Mouse (Mus musculus) embryo, embryonic 10 days (tissue): ENCODE results near the gene Npc1l1.
"Not testable (repeated sequence)": the region's sequence is repeated elsewhere in the genome, so short reads cannot be mapped to it uniquely, and the experiment has no call there.

Experiments
- DNase-seq: peaks from one replicate; pipeline ENCODE4 v3.0.0-alpha.2; 2015; ENCODE audit warnings: low spot score

The Npc1l1 gene

DNA sequence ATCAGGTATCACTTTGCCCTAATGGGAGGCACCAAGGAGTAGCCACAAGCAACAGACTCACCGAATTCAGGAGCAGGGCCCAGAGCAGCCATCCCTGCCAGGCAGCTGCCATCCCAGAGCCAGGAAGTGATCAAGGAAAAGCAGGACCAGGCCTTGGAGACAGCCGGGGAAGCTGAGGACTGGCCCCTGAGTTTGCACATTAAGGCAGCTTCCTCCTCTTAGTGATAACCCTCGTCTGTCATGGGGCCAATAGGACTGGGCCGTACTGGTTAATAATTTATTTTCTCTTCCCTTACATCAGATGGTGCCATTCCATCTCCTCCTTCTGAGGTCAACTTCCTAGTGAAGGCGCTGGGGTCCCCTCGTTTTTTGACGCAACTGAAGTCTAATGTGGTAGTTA is at the start of gene Npc1l1:
Gene Npc1l1 (minus strand): TSS at position 132 of the 400 bp plus-strand sequence.
- no peak for DNase-seq

DNA sequence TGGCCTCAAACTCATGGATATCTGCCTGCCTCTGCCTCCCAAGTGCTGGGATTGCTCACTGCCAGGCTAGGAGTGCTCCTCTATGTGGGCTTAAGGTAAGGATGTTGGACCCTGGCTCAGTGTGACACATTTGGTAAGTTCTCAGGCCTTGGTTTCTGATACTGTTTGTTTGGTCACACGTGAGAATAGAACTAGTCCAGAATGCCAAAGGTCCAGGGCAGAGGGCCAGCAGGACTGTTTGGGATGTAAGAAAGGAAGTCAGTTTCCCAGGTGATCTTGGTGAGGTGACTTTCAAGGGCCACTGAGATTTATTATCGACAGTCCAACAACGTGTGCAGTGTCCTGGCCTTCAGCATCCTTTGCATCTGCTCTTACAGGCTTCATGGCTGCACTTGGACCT is 46.5 kb upstream of the Npc1l1 start:
- no peak for DNase-seq

DNA sequence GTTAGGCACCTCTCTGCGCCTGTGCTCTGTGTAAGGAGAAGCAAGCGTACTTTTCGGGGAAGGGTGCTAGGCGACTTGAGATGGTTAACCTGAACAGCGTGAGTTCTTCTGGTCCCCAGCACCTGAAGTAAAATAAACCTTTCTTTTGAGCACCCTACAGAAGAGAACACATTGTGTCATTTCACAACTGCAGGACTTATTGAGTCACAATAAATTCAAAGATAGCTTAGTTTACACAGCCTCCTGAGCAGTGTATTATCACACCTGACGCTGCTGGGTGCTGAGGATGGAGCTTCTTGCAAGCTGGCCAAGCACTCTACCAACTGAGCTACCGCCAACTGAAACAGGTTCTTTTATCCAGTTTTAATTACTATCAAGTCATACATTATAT is 45.1 kb upstream of the Npc1l1 start:
- no peak for DNase-seq

DNA sequence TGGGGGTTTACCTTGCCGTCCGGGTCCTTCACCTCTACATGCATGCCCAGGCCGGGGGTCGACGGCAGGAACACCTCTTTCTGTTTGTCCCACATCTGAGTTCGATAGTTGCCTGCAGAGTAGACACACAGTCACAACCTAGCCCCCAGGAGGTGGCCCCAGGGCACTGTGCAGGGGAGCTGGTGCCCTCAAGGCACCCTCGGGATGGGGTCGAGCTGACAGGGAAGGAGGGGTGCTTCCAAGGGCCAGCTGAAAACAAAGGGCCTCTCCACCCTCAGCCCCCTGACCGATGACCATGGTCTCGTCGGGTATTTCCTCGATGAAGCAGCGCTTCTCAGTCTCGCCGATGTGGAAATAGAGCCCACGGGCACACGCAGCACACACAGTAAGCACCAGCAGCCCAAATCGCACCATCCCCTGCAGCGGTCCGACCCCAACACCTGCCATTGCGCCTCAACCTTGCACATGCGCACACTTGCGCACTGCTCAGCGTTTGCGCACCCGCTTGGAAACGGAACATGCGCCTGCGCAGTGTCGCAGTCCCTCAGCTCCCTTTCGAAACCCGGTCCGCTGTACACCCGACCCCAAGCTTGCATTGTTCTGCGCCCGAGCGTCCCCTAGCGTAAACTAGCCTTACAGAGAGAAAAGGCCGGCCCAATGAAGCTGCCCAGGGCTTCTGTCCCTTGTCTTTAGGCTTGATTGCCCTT is 44.6 kb upstream of the Npc1l1 start, which contains the start of gene Tmed4:
Gene Tmed4 (minus strand): TSS at position 484 of the 707 bp plus-strand sequence.
- DNase-seq: peak; percentile 100

DNA sequence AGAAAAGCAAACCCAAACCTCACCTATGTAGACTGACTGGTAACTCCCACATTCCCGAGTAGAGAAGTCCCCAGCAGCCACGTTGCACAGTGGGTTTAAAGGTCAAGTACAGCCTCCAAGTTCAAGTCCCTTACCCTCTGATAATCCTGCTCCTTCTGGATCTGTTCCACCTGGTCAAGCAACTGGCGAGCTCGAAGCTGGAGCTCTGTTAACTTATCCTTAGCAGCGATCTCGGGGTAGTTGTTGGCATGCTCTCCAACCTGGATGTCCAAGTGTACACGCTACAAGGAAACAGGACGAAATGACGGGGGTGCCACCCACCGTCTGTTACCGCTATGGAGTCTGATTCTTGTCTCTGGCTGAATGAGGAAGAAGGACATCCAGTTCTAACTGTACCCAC is 43.7 kb upstream of the Npc1l1 start:
- DNase-seq: no peak

DNA sequence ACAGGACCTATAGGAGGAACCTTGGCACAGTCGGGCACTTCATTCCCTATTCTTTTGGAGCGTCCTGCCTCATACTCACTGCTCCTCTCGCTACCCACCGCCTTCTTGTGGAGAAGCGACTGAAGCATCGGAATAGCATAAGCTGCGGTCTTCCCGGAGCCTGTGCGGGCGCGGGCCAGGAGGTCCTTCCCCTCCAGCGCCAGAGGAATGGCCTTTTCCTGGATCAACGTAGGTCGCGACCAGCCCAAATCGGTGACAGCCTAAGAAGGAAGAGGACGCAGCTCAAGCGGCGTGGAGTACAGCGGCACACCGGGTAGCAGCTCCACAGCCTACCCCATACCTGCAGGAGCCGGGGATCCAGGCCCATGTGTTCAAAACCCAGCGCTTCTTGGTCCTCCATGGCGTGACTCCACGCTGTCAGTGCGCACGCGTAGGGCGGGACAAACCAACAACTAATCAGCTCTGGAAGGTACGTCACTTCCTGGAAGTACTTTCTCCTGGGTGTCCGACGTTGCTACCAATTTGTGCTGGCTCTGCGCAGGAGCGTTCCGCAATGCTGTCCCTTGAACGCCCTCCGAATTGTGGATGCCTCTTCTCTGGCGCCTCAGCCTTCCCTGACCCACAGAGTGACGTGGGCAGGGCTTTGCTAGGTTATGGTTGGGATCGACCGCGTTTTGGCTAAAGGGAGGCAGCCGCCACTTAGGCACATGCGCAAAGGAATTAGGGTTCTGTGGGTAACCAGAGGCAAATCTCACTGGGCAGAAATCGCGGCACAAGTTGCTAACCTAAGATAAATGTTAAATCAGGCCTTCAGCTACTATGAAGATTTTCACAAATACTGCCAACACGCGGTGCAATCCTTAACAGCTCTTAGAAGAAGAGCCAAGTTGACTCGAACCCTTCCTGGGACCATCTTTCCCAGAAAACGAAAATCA is 37.6 kb upstream of the Npc1l1 start, which contains the start of gene Ddx56:
Gene Ddx56 (minus strand): TSS at position 453 of the 935 bp plus-strand sequence.
- peak; percentile 98 for DNase-seq

DNA sequence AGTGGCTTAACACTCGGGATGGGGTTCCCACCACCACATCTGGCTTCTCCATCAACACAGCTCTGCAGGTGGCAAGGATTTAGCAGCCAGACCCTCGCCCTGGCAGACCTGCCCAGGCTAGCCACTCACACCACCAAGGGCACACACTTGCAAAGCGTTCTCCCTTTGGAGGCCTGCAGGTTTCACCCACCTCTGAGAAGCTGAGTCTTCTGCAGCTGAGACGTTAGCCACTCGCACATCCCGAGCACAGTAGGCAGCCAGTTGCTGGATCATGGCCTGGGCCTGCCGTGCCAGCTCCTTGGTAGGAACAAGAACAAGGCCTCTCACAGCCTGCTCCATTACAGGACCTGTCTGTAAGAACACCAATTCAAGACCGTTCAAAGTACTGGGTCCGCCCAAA is 36.7 kb upstream of the Npc1l1 start:
- no peak for DNase-seq

DNA sequence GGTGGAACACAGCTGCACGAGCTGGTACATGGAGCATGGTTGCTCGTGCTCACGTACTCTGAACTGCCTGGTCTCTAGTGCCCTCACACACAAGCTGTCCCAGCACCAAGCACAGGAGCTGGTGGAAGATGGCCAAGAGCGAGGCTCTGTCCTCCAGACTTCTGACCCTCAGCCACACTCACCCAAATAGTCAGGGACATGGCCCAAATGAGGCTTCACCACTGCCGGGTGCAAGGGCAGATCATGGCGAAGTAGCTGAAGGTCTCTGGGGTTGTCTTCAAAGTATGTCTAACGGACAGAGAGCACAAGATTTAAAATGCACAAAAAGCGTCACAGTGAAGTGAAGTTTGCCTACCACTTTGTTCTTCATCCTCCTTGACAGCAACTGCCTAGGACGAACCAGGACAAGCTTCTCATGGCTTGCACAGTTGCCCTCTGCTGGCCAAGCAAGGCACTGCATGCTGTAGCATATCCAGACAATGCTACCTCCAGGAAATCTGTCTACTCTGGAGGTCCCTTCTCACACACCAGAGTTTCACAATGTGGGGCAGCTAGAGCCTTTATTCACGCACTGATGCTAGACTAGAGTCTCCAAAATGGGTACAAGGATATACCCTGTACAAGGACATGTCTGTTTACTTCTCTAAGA is 31.6 kb upstream of the Npc1l1 start:
- peak; percentile 93 for DNase-seq

DNA sequence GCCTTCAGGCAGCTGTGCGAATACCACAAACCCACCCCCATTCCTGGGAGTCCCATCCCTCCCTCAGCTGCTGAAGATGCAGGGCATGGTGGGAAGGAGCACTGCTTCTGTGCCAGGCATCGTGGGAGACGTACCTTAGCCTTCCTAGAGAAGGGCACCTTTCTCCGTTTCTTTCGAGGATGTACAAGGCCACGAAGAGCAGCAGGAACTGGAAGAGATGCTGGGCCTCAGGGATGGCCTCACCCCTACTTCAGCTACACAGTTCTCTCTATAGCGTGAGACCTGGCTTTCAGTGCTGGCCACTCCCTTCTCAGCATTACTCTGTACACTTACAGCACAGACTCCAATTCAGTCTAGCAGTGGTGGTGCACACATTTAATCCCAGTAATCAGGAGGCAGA is 29.5 kb upstream of the Npc1l1 start:
- DNase-seq: no peak

DNA sequence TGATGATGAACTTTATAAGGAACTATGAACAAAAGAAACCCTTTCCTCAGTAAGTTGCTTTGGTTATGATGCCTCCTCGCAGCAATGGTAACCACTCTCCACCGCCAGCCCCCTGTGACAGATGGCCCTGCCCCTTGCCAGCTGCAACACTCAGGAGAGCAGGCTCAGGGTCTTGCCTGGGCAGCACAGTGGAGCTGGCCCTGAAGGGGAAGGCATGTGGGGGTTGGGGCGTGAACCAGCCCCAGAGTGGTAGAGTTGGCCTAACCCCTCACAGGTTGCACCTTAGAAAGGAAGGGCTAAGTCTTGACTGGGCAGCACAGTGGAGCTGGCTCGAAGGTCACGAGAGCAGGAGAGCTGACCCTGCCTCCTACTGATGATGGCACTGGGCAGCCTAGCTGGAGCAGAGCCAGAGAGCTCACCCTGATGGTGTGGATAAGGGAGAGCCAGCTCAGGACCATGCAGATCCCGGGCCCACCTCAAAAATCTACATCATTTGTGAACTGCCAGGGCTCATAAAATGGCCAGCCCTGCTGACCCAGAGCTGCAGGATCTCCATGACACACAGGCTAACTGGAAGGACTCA is 26.6 kb upstream of the Npc1l1 start:
- no peak for DNase-seq

DNA sequence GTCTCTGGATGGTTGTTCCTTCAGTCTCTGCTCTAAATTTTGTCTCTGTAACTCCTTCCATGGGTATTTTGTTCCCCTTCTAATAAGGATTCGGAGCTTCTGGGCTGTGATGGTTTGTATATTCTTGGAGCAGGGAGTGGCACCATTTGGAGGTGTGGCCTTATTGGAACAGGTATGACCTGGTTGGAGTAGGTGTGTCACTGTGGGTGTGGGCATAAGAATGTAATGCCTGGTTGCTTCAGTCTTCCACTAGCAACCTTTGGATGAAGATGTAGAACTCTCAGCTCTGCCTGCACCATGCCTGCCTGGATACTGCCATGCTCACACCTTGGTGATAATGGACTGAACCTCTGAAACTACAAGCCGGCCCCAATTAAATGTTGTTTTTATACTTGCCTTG is 24.7 kb upstream of the Npc1l1 start:
- DNase-seq: not testable (repeated sequence)

DNA sequence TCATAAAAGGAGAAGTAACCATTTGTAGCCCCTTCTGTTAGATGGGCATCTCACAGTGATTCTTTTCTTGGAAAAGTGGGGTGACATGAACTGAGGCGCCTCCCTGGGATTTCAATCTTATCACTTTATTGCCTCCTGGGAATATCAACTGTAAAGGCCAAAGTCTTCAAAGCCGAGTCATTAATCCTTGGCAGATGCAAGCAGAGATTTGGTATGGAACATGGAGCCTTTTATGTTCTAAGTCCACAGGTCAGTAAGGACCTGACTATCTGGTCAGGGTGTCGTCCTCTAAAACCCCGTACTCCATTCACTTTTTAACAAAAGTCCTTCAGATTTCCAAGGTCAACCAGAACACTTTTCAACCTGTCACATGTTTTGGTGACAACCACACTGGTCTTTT is 22.9 kb upstream of the Npc1l1 start:
- no peak for DNase-seq

DNA sequence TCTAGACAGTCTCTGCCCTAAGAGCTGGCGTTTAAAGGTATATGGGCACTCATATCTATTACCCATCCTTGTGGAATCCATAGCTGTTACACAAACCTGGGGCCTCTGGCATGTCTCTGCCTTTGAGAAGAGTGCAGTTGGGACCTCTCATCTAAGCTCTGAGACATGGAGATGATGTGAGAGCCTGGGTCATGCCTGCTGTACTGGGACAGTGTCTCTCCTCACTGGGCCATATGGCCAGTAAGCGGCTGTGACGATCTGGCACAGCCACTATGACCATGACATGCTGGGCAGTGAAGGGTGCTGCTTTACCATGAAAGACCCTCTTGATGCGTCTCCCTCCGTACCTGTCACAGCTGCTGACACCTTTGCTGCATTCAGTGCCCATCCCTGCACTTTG is 22.3 kb upstream of the Npc1l1 start:
- DNase-seq: no peak

DNA sequence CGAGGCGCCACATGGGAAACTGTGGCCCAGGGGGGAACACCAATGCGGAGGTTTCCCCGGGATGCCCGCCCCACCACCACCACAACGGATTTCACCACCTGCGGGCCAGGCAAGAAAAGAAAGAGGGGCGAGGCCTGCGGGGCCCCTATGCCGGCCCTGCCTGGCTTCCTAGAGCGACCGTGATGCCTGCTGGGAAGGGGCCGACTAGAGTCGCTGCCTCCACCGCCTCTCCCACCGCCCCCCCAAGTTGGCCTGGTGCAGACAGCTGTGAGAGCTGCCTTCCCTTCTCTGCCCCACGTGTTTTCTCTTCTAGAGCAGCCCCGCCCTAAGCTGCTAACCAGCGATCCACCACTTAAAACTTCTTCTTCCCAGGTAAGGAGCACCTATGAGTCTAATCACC is 14.8 kb upstream of the Npc1l1 start:
- DNase-seq: no peak

DNA sequence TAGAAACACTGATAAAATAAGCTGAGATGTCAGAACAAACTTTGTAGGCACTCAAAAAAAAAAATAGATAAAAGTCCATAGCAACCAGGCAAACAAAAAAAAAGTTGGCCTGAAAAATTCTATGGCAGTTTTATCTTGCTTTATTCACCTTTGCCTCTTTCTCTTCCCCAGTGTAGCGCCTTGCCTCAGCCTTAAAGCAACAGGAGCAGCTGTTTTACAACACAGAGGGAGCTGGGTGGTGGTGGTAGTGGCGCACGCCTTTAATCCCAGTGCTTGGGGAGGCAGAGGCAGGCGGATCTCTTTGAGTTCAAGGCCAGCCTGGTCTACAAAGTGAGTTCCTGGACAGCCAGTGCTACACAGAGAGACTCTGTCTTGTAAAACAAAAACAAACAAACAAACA is 3.1 kb upstream of the Npc1l1 start:
- DNase-seq: no peak

DNA sequence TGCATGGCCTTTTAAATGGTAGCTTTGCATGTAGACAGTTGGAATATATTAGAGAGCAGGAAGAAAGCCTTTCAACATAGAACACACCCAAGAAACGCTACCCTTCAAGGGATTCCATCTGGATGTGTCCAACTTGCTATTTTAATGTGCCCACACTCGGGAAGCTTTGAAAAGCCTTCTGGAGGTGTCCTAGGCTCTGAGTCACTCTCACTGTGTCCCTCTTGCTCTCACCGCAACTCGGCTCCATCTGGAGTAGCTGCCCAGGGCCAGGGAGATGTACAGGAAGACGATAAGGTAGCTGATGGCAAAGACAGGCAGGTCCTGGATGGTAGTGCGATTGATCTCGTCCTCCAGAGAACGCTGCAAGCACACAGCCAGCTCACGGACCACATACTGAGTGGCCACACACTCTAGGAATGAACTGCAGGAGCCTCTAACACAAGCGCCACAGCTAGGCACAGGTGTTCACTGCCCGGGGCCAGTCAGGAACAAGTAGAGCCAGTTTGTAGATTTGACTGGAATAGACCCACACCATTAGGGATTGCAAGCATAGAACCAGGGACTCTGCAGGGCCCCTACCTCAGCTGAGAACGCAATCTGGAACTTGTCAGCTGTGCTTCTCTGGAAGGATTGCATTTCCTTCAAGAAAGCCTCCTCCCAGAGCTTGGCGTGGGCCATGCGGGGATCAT is 5.3 kb downstream of the Npc1l1 start:
- no peak for DNase-seq

DNA sequence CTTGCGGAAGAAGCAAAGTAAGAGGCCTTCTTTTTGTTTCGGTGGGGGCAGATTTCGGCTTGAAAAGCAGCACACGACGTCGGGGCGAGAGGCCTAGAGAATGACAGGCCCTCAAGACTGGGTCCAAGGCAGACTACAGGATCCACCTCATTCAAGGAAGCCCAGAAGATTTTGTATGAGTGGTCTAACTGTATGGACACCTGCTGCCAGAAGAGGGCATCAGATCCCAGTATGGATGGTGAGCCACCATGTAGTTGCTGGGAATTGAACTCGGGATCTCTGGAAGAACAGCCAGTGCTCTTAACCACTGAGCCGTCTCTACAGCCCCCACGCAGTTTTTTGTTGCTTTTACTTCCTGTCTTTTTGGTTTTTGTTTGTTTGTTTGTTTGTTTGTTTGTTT is 7.8 kb downstream of the Npc1l1 start:
- DNase-seq: no peak

DNA sequence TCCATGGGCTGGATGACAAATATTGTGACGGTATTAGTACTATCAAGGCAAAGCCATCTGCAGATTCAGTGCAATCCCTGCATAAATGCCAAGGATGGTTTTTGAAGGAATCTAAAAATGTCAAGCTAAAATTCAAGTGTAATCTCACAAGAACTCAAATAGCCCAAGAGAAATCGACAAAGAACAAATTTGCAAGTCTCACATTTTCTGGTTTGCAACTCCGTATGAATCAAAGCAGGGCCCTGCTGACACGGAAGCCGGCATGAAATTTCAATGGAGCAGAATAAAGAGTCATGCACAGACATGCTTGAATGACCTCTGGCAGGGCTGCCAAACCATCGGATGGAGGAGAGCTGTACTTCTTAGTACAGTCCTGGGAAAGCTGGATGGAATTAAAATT is 10.0 kb downstream of the Npc1l1 start:
- DNase-seq: no peak

DNA sequence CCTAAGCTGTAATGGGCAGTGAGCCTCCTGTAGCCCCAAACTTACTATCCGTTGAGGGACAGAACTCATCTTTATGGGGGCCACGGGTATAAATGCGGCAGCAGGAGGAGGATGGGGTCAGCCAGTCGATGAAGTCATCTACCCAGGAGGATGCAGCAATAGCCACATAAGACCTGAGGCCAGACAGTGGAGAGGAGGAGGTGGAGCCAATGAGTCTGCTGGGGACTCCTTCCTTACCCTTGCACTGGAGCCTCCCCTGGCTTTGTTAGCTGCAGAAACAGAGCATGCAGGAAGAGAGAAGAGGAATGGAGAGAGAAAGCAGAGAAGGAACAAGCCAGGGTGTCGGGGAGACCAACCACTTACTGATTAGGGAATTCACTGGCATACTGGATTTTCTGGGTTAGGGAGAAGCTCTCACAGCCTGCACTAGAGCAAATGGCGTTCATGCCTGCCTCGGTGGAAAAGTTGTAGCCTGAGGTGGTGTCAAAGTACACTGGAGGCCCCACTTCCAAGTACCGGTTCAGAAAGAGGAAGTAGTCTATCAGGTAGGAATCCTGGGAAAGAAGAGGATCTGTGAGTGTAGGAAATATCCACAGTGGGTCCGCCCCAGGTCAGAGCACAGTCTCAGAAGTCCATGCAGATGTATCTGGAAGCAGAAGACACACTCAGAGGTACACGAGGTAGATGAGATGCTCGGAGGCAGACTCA is 11.6 kb downstream of the Npc1l1 start:
- DNase-seq: no peak

DNA sequence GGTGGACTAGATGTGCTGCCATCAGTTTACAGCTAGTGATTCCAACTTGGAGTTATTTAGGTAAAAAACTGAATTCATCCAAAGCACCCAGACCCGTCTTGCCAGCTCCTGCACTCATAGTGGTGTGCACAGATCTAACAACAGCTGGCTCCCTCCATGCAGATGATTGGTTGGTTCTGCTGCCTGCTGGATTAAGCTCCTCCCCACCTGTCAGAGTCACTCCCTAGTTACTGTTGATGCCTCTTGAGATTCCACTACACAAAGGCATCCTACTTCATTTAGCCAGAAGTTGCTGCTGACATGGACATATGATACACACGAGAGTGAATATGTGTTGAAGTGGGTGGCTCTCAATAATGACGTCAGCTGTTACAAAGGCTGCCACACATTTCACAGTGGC is 13.1 kb downstream of the Npc1l1 start:
- no peak for DNase-seq

DNA sequence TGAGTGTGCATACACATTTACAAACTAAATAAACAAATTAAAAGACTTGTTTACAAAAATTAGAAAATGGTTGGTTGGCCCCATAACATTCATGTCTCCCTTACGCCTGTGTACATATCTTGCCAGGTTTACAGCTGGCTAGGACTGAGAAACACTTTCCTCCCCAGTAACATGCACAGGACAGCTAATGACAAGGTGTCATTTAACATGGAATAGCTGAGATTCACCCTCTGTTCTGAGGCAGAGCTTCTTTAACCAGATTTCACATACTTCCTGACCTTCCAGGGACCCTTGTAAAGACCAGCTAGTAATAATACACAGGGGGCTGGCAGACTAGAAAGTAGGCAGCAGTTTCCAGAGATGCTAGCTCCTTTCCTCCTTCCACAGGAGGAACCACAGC is 21.8 kb downstream of the Npc1l1 start:
- DNase-seq: no peak
